Mouse (Mus musculus) left cerebral cortex, adult 2 months (tissue): ENCODE results near the gene BC052040. TPM values are rescaled to one million over a fixed set of nuclear protein-coding genes. Genes with fewer than 3 reads are reported as not detected.

Experiments
- DNase-seq, 2 experiments: peaks; one replicate each; pipeline ENCODE4 v3.0.0; 2021 to 2022; ENCODE audit warnings: low spot score in 2 of 2, mixed read lengths in 1 of 2; ENCODE audit errors: extremely low spot score in 1 of 2
- H3K27ac ChIP-seq: fragments of 200-600 bp; 2 replicates; pipeline ENCODE4 v1.8.1; 2022
- H3K4me3 ChIP-seq: fragments of 200-600 bp; 2 replicates; pipeline ENCODE4 v1.8.1; 2022
- CTCF ChIP-seq: fragments of 200-600 bp; IDR thresholded peaks from 2 replicates; pipeline ENCODE4 v1.8.1; 2022; ENCODE audit warnings: antibody characterized with exemption, mild to moderate bottlenecking, moderate library complexity
- intact Hi-C: fragments of 180-260 bp; cut with DNase I; formaldehyde crosslinking; loops from one replicate; pipeline ENCODE4 v1.15.1; 2025
- long read RNA-seq, 2 experiments: library from polyadenylated mRNA; stranded (forward); transcript quantifications; one replicate each; pipeline ENCODE4 v2.0.0; 2021; ENCODE audit warnings: borderline mapping rate in 2 of 2
- total RNA-seq, 2 experiments: library from RNA; stranded (reverse); gene quantifications; 2 replicates each; pipeline ENCODE4 v1.2.3; 2021

Gene BC052040
- total RNA-seq = 1 to 10 TPM; 6.1 to 8.1 TPM
- long read RNA-seq, experiment 1, transcript BC052040-201 (11 exons, 2,735 nt) = major isoform, 8 of 12 reads
- long read RNA-seq, experiment 1, partial matches to known transcripts = 0 of 12 reads
- long read RNA-seq, experiment 1, other reads (novel, unspliced or antisense) = 4 of 12 reads
- long read RNA-seq, experiment 2, partial matches to known transcripts = 0 of 2 reads
- long read RNA-seq, experiment 2, other reads (novel, unspliced or antisense) = 2 of 2 reads

DNA sequence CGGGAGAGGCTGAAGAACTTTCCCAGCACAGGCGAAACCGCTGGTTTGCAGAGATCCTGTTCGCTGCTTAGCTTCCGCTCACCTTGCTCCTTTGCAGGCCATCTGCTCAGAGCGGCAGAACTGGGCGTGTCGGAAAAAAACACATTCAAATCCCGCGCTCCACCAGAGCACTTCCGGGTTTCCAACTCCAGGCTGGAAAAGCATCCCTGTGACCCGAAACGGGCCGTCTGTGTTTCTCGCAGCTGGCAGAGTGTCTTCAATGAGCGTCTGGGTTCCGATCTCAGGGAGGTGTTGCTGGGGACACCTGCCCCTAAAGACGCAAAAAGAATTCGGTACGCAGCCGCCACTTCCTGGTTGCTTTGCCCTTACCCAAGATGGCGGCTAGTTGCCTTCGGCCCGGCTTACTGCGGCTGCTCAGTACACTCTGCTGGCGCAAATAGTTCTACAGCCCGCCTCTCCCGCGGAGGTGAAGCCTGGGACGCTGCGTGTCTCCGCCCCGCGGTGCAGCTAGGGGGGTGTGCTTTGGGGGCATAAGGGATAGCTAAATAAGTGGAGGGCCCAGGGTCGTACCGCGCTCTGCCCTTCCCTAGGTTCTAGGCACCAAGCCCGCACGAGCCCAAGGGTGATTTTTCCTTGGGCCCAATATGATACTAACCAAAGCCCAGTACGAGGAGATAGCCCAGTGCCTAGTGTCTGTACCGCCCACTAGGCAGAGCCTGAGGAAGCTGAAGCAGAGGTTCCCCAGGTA lies at the start of gene BC052040:
Gene BC052040 (plus strand): TSS at position 476 of the 748 bp plus-strand sequence.
- H3K27ac ChIP-seq = peak within 1 kb of the TSS; percentile 86
- DNase-seq = peak; percentile 85 to 89
- H3K4me3 ChIP-seq = peak within 1 kb of the TSS; percentile 69
- peak; percentile 19 for TF ChIP-seq CTCF
- intact Hi-C loops = no loop called here

DNA sequence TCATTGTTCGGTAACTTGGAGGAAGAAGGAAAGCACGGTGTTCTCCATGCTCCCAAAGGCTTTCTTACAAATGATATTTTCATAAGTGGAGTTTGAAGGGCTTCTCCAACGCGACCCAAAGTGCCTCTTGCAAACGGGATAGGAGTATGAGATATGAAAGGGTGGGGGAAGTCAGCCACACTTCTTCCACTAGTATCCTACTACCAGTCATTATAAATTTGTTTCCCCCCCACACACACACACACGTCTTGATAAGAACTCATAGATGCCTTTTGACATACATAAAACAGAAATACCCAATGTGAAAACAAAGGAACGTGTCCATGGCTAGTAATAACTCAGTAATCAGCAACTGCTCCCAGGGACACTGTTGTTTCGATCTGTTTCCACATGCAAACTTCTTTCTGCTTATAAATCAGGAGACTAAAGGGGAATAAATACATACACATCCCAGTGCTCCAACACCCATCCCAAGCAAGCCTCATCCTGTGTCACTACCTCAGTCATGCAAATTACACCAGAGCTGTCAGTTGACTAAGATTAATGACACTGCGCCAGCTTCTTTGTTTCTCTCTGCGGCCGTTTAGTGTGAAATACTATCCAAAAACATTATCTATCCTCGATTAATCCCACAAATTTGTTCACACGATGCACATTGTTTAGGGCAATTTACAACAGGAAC lies 43.4 kb upstream of the BC052040 start:
- no peak for TF ChIP-seq CTCF
- Histone ChIP-seq H3K27ac (no peak overlapping the region), H3K4me3 (no peak overlapping the region)
- no peak for DNase-seq
- intact Hi-C loops = no loop called here

DNA sequence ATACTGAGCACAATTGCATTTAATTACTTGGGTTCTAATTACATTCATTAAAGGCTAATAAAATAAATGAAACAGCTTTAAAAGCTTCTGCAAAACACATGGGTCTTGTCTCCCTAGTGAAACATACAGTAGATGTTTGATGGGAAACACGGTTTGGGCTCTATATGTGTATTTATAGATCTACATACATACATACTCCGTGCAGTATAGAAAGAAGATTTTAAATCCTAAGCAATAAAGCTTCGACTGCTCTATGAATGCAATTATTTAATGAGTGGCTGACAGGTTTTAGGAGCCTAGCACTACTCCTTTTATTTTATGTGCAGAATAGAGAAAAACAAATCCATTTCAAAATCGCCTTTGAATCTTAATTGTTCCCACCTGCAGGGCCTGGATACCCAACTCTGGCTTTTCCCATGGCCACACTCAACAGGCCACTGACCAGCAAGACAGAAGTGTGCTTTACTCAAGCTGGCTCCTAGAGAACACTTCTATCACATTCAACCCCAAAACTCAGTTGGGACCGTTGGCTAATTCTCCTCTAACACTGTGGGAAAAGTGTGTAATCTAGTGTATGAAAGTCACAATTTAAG lies 42.7 kb upstream of the BC052040 start:
- Histone ChIP-seq H3K4me3 (no peak overlapping the region), H3K27ac (no peak overlapping the region)
- no peak for TF ChIP-seq CTCF
- no peak for DNase-seq
- intact Hi-C loops = no loop called here

DNA sequence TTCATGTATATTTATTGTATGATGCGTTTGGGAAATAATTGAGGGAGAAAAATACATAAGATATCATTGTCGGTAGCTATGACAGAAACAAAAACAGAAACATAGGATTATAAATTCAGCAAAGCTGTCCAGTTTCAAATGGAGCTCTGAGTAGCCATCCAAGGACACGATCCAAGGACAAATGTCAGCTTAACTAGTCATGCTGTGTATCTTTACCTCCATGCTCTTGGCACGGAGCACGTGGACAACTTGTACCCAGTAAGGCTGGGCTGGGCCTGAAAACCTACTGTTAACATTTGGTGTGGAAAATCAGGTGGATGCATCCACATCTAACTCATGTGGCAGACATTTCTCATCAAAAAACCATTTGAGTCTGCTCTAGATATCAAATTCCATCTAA lies 41.8 kb upstream of the BC052040 start:
- Histone ChIP-seq H3K4me3 (no peak overlapping the region), H3K27ac (no peak overlapping the region)
- intact Hi-C loops = no loop called here
- no peak for TF ChIP-seq CTCF
- no peak for DNase-seq

DNA sequence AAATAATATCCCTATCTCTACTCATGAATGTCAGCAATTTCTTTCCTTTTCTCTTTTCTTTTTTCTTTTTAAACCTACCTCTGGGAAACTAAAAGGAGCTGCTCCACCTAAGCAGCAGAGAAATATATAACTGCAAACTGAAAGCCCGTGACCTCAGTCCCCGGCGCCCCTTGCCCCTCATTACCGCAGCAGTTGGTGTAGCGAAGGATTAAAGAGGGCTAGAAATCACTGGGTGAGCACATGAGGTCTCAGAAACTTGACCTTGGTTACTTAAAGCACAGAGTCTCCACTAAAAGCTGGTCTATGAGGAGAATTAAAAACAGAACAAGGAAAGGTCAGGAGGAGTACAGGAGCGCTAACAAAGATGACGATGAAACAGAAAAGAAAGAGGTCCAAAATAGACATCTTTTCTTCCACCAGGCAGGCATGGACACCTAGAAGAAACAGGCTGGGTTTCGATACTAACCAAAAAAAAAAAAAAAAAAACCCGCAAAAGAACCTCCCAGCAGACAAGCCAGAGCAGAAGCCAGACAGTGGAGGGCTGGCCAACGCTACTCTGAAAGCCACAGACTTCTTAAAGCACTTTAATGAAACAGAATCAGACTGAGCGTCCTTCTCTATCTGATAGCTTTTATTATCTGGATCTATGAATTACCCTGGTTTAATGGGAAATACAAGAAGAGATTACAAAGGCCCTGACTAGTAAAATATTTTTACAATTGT lies 39.0 kb upstream of the BC052040 start:
- intact Hi-C loops = no loop called here
- TF ChIP-seq CTCF = no peak
- no peak for DNase-seq
- Histone ChIP-seq H3K4me3 (no peak overlapping the region), H3K27ac (no peak overlapping the region)

DNA sequence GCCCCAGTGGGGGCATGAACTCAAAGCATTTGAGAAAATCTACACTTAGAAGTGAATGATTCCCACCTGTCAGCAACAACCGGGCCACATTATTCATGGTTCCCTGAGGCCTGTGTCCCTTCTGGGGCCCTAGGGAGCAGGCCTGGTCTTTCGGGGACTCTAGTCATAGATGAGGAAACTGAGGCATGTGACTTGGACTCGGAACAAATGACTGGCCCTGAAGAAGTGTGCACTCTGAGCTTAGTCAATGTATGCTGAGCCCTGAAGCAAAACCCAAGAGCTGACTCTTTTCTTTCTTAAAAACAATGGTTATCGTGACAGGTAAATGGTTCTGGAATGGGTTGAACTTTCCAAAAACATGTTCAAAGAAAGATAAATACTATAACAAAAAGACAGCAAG lies 38.3 kb upstream of the BC052040 start:
- intact Hi-C loops = no loop called here
- TF ChIP-seq CTCF = no peak
- no peak for DNase-seq
- H3K4me3 ChIP-seq = no peak overlapping the region
- no peak overlapping the region for H3K27ac ChIP-seq

DNA sequence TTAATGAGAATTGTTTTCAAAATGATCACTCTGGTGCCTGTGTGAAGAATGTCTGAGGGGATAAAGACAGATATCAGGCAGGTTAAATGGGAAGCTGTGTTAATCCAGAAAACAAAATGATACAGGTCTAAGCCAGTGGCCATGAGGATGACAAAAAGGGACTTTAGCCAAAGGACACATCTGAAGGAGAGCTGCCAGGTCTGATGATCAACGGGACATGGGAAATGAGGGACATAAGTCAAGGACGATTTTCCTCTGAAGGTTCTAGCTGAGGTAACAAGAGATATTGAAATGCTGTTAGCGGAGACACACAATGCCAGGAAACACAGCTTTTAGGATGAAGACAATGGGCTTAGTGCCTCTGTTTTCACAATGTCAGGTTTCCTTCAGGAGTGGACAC lies 29.6 kb upstream of the BC052040 start:
- intact Hi-C loops = no loop called here
- TF ChIP-seq CTCF = no peak
- H3K27ac ChIP-seq = no peak overlapping the region
- no peak overlapping the region for H3K4me3 ChIP-seq
- DNase-seq = no peak

DNA sequence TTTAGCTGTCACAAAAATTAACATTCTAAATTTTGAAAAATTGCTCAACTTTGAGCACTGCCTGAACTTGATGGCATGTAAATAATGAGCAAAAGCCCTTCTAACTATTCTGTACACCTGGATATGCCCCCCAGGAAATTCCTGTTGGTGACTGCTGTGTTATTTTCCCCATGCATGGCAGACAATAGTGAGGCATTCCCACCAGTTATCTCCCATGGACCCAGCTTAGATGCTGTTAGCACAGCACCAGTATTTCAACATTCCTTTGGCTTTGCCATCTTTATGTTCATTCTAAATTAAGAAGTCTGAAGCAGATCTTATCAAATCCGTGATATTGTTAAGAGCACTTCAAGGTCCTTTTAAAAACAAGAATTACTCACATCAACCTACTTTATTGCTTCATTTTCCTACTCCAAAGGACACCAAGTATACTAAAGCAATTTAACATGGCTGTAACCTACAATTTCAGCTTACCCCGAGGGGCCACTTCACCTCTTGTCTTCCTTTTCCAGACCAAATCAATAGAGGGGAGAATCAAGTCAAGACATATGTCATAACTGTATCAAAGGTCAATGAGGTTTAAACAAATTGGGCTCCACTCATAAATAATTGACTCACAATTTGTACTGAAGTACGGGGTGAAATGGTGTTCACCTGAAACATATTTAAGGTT lies 19.2 kb upstream of the BC052040 start:
- TF ChIP-seq CTCF = no peak
- intact Hi-C loops = no loop called here
- DNase-seq = no peak
- Histone ChIP-seq H3K27ac (no peak overlapping the region), H3K4me3 (no peak overlapping the region)

DNA sequence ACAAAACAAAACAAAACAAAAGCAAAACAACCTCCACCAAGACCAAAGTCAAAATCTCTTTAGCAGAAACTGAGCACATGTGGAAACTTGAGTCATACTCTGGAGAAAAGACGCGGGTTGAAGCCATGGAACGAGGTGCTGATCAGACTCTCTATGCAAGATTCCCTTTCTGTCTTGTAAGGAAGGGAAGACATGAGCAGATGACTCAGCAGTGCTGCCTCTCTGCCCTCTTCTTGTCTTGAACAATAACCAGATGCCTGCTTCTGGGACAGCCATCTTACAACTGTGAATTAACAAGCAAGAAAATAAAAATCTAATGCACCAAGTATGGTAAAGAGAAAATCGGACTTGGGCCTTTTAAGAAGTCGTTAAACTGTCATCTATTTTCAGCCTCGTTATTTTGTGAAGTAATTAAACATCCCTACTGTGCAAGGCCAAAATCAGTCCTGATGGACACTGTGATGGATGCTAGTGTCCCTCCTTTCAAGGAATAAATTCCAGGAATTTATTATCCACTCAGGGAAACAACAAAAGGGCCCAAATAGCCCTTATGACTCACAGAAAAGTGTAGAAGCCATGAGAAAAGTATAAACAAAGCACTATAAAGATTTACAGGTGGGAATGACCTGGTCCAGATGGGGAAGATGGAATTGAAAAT lies 18.0 kb upstream of the BC052040 start:
- no peak for DNase-seq
- Histone ChIP-seq H3K27ac (no peak overlapping the region), H3K4me3 (no peak overlapping the region)
- TF ChIP-seq CTCF = no peak
- intact Hi-C loops = no loop called here

DNA sequence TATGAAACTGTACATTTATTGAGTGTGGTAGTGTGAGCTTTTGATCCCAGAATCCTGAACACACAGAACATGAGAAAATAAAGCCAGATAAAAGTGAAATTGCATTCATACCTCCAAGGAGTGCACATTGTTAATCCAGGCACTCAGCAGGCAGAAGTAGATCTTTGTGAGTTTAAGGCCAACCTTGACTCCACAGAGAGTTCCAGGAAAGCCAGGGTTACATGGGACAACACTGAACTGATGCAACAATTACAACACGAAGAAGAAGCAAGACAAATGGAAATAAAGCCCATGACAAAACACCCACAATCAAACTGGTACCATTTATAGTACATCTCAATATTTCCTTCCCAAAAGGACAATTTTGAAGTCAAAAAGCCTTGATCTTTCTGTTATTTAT lies 9.5 kb upstream of the BC052040 start:
- Histone ChIP-seq H3K27ac (no peak overlapping the region), H3K4me3 (no peak overlapping the region)
- DNase-seq = no peak
- intact Hi-C loops = no loop called here
- no peak for TF ChIP-seq CTCF

DNA sequence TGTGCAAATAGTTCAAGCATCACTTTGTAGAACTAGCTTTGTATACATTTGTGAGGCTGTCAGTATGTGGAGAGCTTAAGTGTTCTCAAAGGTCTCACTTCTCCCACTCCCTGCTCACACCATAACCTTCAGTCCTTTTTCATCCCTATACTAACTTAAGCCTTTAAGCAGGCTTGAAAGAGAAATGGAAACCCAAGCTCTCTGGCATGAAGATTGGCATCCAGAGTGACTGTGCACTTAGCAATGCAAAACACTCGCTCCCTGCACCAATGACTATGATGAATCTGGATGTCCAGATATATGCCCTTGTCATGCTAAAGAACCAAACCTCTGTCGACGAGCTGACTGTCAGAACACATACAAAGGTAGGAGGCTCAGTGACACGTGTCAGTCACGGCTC lies 6.7 kb upstream of the BC052040 start:
- no peak for DNase-seq
- intact Hi-C loops = no loop called here
- Histone ChIP-seq H3K27ac (no peak overlapping the region), H3K4me3 (no peak overlapping the region)
- no peak for TF ChIP-seq CTCF
